Mouse (Mus musculus) liver, embryonic 14.5 days (tissue): Measurements from ENCODE around the gene Tceanc2. TPM values are rescaled to one million over a fixed set of nuclear protein-coding genes. Genes with fewer than 3 reads are reported as not detected.

ENCODE experiments used
- ATAC-seq: fragments of 200-750 bp; cut with Nextera tagmentation; 2 replicates; pipeline ENCODE4 v1.8.0; 2017; ENCODE audit warnings: moderate number of reproducible peaks, mild to moderate bottlenecking, moderate library complexity; ENCODE audit not compliant: insufficient read depth
- DNase-seq, 3 experiments: peaks; one replicate each; pipeline ENCODE4 v3.0.0-alpha.2; 2012 to 2013; ENCODE audit warnings: low read depth in 3 of 3, low spot score in 3 of 3
- H3K27ac ChIP-seq: fragments of 300-500 bp; sonication (generic); 2 replicates; pipeline ENCODE4 v1.5.1; 2014; ENCODE audit warnings: moderate library complexity, mild to moderate bottlenecking, control low read depth, inconsistent platforms
- H3K27me3 ChIP-seq: fragments of 300-500 bp; sonication (generic); 2 replicates; pipeline ENCODE4 v1.6.1; 2014; ENCODE audit warnings: mild to moderate bottlenecking, low read length, moderate library complexity; ENCODE audit not compliant: control insufficient read depth, insufficient read depth
- H3K36me3 ChIP-seq: fragments of 300-500 bp; sonication (generic); replicated peaks from 2 replicates; pipeline ENCODE4 v1.6.1; 2014; ENCODE audit warnings: low read depth; ENCODE audit not compliant: control insufficient read depth, insufficient read depth
- H3K4me1 ChIP-seq, 2 experiments: fragments of 200-500 bp in 1 of 2; fragments of 300-500 bp in 1 of 2; sonication (generic) in 1 of 2; replicated peaks; 2 replicates each; pipeline ENCODE4 v1.6.1; 2012 to 2014; ENCODE audit warnings: antibody characterized with exemption in 1 of 2, inconsistent platforms in 1 of 2, low read length in 1 of 2; ENCODE audit not compliant: control insufficient read depth in 2 of 2, insufficient read depth in 2 of 2
- H3K4me2 ChIP-seq: fragments of 300-500 bp; sonication (generic); 2 replicates; pipeline ENCODE4 v1.6.1; 2014; ENCODE audit warnings: low read depth, mild to moderate bottlenecking, control low read depth, moderate library complexity
- H3K4me3 ChIP-seq, 2 experiments: fragments of 200-500 bp in 1 of 2; fragments of 300-500 bp in 1 of 2; sonication (generic) in 1 of 2; 2 replicates each; pipeline ENCODE4 v1.5.1; 2012 to 2014; ENCODE audit warnings: low read depth in 2 of 2, low read length in 2 of 2, mild to moderate bottlenecking in 2 of 2, control low read depth in 1 of 2, inconsistent platforms in 1 of 2, moderate library complexity in 1 of 2; ENCODE audit not compliant: insufficient read depth in 1 of 2
- H3K9ac ChIP-seq: fragments of 300-500 bp; sonication (generic); replicated peaks from 2 replicates; pipeline ENCODE4 v1.6.1; 2014; ENCODE audit warnings: mild to moderate bottlenecking, control low read depth, moderate library complexity
- H3K9me3 ChIP-seq: fragments of 300-500 bp; sonication (generic); 2 replicates; pipeline ENCODE4 v1.6.1; 2016; ENCODE audit warnings: low read length, mixed read lengths; ENCODE audit not compliant: control insufficient read depth
- CTCF ChIP-seq: IDR thresholded peaks from 2 replicates; pipeline ENCODE4 v1.5.1; 2016; ENCODE audit warnings: antibody characterized with exemption, low read depth, control low read depth
- EP300 ChIP-seq: IDR thresholded peaks from 2 replicates; pipeline ENCODE4 v1.6.1; 2016; ENCODE audit warnings: antibody characterized with exemption, low read depth
- WGBS: fragments of 180-500 bp; shearing (Covaris S2); extraction: QIAGEN DNeasy Blood & Tissue Kit; methylation state at CpG from one replicate; pipeline ENCODE4 v1.1.7; 2014; ENCODE audit not compliant: insufficient replicate concordance; 5-methylcytosine and 5-hydroxymethylcytosine counted together
- polyA plus RNA-seq, 2 experiments: library from polyadenylated mRNA; depleted of rRNA in 1 of 2; stranded (reverse) in 1 of 2; unstranded in 1 of 2; fragments of >200 nt; fragmentation: Nextera tagmentation in 1 of 2; extraction: Ambion mirVana in 1 of 2; gene quantifications; 2 replicates each; pipeline versions ENCODE4 v1.2.1 to v1.2.3; 2012 to 2014

Gene Tceanc2
- polyA plus RNA-seq, 2 experiments: 5.5 to 24.2 TPM

DNA sequence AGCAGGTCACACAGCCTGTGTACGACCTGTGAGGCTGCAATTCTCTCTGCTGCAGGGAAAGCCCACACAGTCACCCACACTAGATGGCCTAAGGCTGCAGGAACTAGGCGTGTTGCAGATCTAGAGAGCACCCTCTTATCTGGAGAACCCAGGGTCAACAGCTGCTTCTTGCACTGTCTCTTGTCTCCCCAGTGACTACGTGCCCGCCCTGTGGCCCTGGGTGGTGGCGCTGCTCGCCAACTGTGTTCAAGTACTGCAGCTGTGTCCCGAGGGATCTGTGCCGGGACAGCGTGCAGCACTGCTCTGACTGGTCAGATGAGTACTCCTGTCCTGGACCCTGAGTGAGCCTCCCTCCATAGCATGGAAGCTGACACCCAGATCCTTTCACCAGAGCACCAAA is 38.7 kb upstream of the Tceanc2 start:
- H3K36me3 ChIP-seq: no peaks in the 10 kb centered on the region
- H3K27me3 ChIP-seq: no peaks in the 10 kb centered on the region
- peaks cover 26 to 35% of the 10 kb centered on the region in 2 experiments for H3K4me1 ChIP-seq
- DNase-seq (peak; percentile 78 to 86 (median 84)), ATAC-seq (peak; percentile 100)
- peak overlapping the region; percentile 45 for H3K9ac ChIP-seq
- 11% methylated on average over 9 of the region's 9 CpGs for WGBS
- peak overlapping the region; percentile 82 for H3K27ac ChIP-seq
- H3K9me3 ChIP-seq: no peaks in the 10 kb centered on the region
- peak; percentile 90 for TF ChIP-seq EP300
- peak; percentile 81 for TF ChIP-seq CTCF
- peak overlapping the region; percentile 53 for H3K4me2 ChIP-seq
- no peak overlapping the region for H3K4me3 ChIP-seq

DNA sequence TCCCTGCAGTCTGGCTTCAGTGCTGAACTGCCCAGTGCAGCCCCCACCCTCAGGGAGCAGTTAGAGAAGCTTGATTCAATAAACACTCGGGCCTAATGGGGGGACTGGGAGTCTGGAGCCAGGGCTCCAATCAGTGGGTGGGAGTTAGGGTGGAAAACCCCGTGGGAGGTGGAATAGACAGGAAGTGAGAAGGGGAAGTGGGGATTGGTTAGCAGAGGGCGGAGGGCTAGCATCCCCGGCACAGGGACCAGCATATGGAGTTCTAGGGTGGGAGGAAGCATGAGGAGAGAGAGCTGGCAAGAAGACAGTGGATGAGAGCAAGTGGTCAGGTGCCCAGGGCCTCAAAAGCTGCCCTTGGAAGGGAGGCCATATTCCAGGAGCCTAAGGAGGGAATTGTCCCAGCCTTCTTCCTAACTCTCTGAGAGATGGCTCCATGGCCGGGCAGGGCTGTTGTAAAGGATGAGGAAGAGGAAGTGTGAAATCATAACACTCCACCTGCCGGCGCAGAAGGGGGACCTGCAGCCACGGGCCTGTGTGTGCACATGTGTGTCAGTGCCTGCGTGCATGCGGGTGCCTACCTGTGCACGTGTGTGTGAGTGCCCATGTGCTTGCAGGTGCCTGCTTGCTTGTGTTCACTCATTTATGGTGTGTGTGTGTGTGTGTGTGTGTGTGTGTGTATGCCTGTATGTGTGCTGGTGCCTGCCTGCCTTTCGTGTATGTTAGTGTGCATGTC is 34.5 kb upstream of the Tceanc2 start:
- Histone ChIP-seq H3K36me3 (no peaks in the 10 kb centered on the region), H3K27me3 (no peaks in the 10 kb centered on the region), H3K27ac (no peak overlapping the region), H3K9me3 (no peaks in the 10 kb centered on the region), H3K4me3 (no peak overlapping the region), H3K4me2 (no peak overlapping the region), H3K4me1 (peaks cover 20 to 34% of the 10 kb centered on the region in 2 experiments), H3K9ac (no peak overlapping the region)
- no peak for DNase-seq
- no peak for ATAC-seq
- TF ChIP-seq CTCF: peak; percentile 47
- no peak for TF ChIP-seq EP300
- WGBS: 52% methylated on average over 12 of the region's 12 CpGs

- TF ChIP-seq EP300 (no peak), CTCF (no peak)
- DNase-seq: no peak
- no peaks in the 10 kb centered on the region for H3K36me3 ChIP-seq
- no peak overlapping the region for H3K27ac ChIP-seq
- H3K9me3 ChIP-seq: no peaks in the 10 kb centered on the region
- H3K9ac ChIP-seq: no peak overlapping the region
- no peaks in the 10 kb centered on the region for H3K27me3 ChIP-seq
- no peak for ATAC-seq
- peaks cover 7 to 20% of the 10 kb centered on the region in 2 experiments for H3K4me1 ChIP-seq
- H3K4me3 ChIP-seq: no peak overlapping the region
- H3K4me2 ChIP-seq: no peak overlapping the region
- 70% methylated on average over 5 of the region's 5 CpGs for WGBS
These were observed 33.0 kb upstream of the Tceanc2 start for GRCm38 (mm10) chr4:107211936-107212335.

- H3K4me1 ChIP-seq: peaks cover 4 to 15% of the 10 kb centered on the region in 2 experiments
- WGBS: 71% methylated on average over 4 of the region's 4 CpGs
These were observed 32.5 kb upstream of the Tceanc2 start for GRCm38 (mm10) chr4:107211465-107211864.

GRCm38 (mm10) chr4:107210483-107211097 is 31.7 kb upstream of the Tceanc2 start:
- ATAC-seq (no peak), DNase-seq (no peak)
- no peaks in the 10 kb centered on the region for H3K27me3 ChIP-seq
- no peaks in the 10 kb centered on the region for H3K9me3 ChIP-seq
- TF ChIP-seq CTCF (no peak), EP300 (no peak)
- 18% methylated on average over 5 of the region's 5 CpGs for WGBS
- no peak overlapping the region for H3K9ac ChIP-seq
- no peak overlapping the region for H3K27ac ChIP-seq
- no peak overlapping the region for H3K4me2 ChIP-seq
- no peak overlapping the region for H3K4me3 ChIP-seq
- no peaks in the 10 kb centered on the region for H3K36me3 ChIP-seq
- peaks cover 4 to 13% of the 10 kb centered on the region in 2 experiments for H3K4me1 ChIP-seq

More at GRCm38 (mm10) chr4:107211465-107211864, 32.5 kb upstream of the Tceanc2 start:
- Histone ChIP-seq H3K4me3 (no peak overlapping the region), H3K9ac (no peak overlapping the region), H3K36me3 (no peaks in the 10 kb centered on the region), H3K9me3 (no peaks in the 10 kb centered on the region), H3K4me2 (no peak overlapping the region), H3K27me3 (no peaks in the 10 kb centered on the region), H3K27ac (no peak overlapping the region)
- ATAC-seq (no peak), DNase-seq (no peak)
- TF ChIP-seq CTCF: no peak
- TF ChIP-seq EP300: no peak
